Mouse (Mus musculus) G1E (cell line): Measurements from ENCODE around the gene Atoh8.

ENCODE experiments used
- CTCF ChIP-seq: IDR thresholded peaks from 2 replicates; pipeline ENCODE4 v1.5.1; 2012; ENCODE audit warnings: low read depth, low read length, inconsistent platforms, mixed read lengths
- GATA1 ChIP-seq: IDR thresholded peaks from 2 replicates; pipeline ENCODE4 v1.6.1; 2012; ENCODE audit warnings: borderline replicate concordance, low read length, inconsistent platforms, mixed read lengths
- GATA2 ChIP-seq: IDR thresholded peaks from 2 replicates; pipeline ENCODE4 v1.6.1; 2012; ENCODE audit warnings: low read depth, low read length, inconsistent platforms, borderline replicate concordance
- POLR2AphosphoS5 ChIP-seq: IDR thresholded peaks from 2 replicates; pipeline ENCODE4 v1.6.1; 2012; ENCODE audit warnings: low read depth, low read length, inconsistent platforms; ENCODE audit not compliant: insufficient replicate concordance
- TAL1 ChIP-seq: conservative IDR thresholded peaks from 2 replicates; pipeline ENCODE4 v1.6.1; 2012; ENCODE audit warnings: low read depth, low read length, inconsistent platforms, mixed read lengths

- TF ChIP-seq CTCF (no peak), GATA1 (no peak), TAL1 (no peak), POLR2AphosphoS5 (no peak), GATA2 (no peak)
Observed at GRCm38 (mm10) chr6:72165907-72166306, 69.5 kb downstream of the Atoh8 start.
